Mouse (Mus musculus) intestine, embryonic 14.5 days (tissue): ENCODE data around the gene Dync1i2. TPM values are rescaled to one million over a fixed set of nuclear protein-coding genes. Genes with fewer than 3 reads are reported as not detected.
A peak's percentile ranks its signal among the peaks of the same experiment; 100 is the strongest.

Source experiments
- ATAC-seq: fragments of 200-750 bp; cut with Nextera tagmentation; replicated peaks from 2 replicates; pipeline ENCODE4 v1.8.0; 2017; ENCODE audit warnings: low read depth, moderate number of reproducible peaks, moderate TSS enrichment, moderate library complexity; ENCODE audit not compliant: low FRiP score, low TSS enrichment
- DNase-seq: peaks from one replicate; pipeline ENCODE4 v3.0.0-alpha.2; 2018; ENCODE audit warnings: low spot score
- H3K27ac ChIP-seq: fragments of 300-500 bp; sonication (generic); 2 replicates; pipeline ENCODE4 v1.5.1; 2014; ENCODE audit warnings: low read depth, mild to moderate bottlenecking, control low read depth
- H3K27me3 ChIP-seq: fragments of 300-500 bp; sonication (generic); replicated peaks from 2 replicates; pipeline ENCODE4 v1.6.1; 2014; ENCODE audit warnings: low read length, control low read depth; ENCODE audit not compliant: control insufficient read depth, insufficient read depth
- H3K36me3 ChIP-seq: fragments of 300-500 bp; sonication (generic); 2 replicates; pipeline ENCODE4 v1.6.1; 2014; ENCODE audit warnings: low read length, control low read depth; ENCODE audit not compliant: control insufficient read depth, insufficient read depth
- H3K4me1 ChIP-seq: fragments of 300-500 bp; sonication (generic); replicated peaks from 2 replicates; pipeline ENCODE4 v1.6.1; 2014; ENCODE audit warnings: low read length, control low read depth, mixed read lengths; ENCODE audit not compliant: control insufficient read depth, insufficient read depth
- H3K4me2 ChIP-seq: fragments of 300-500 bp; sonication (generic); 2 replicates; pipeline ENCODE4 v1.6.1; 2014; ENCODE audit warnings: low read length
- H3K4me3 ChIP-seq: fragments of 300-500 bp; sonication (generic); 2 replicates; pipeline ENCODE4 v1.5.1; 2014; ENCODE audit warnings: low read depth, low read length, control low read depth, mixed read lengths
- H3K9ac ChIP-seq: fragments of 300-500 bp; sonication (generic); 2 replicates; pipeline ENCODE4 v1.6.1; 2014; ENCODE audit warnings: mild to moderate bottlenecking, low read length
- H3K9me3 ChIP-seq: fragments of 300-500 bp; sonication (generic); 2 replicates; pipeline ENCODE4 v1.6.1; 2016; ENCODE audit warnings: low read length, control low read depth; ENCODE audit not compliant: control insufficient read depth
- WGBS: fragments of 180-500 bp; shearing (Covaris S2); extraction: QIAGEN DNeasy Blood & Tissue Kit; methylation state at CpG from one replicate; pipeline ENCODE4 v1.1.7; 2014; 5-methylcytosine and 5-hydroxymethylcytosine counted together
- polyA plus RNA-seq: library from polyadenylated mRNA; unstranded; fragments of >200 nt; fragmentation: Nextera tagmentation; extraction: Ambion mirVana; gene quantifications from 2 replicates; pipeline ENCODE4 v1.2.1, GENCODE M21; 2014

The Dync1i2 gene
- polyA plus RNA-seq, 1 experiment from 2014 or later, result 95.9 TPM

GRCm38 (mm10) chr2:71245416-71245815 lies 33.9 kb downstream of the Dync1i2 start:
- H3K4me1 ChIP-seq, result no peaks in the 10 kb centered on the region
- WGBS, result 95% methylated on average over 3 of the region's 3 CpGs
- no peak overlapping the region for H3K4me3 ChIP-seq
- H3K27ac ChIP-seq, result no peak overlapping the region
- H3K36me3 ChIP-seq, result peaks cover 65% of the 10 kb centered on the region
- no peak overlapping the region for H3K9ac ChIP-seq
- DNase-seq (no peak), ATAC-seq (no peak)
- H3K9me3 ChIP-seq, result no peaks in the 10 kb centered on the region
- H3K4me2 ChIP-seq, result no peak overlapping the region
- no peaks in the 10 kb centered on the region for H3K27me3 ChIP-seq

GRCm38 (mm10) chr2:71246096-71246495 lies 34.6 kb downstream of the Dync1i2 start:
- H3K36me3 ChIP-seq, result peaks cover 70% of the 10 kb centered on the region

GRCm38 (mm10) chr2:71248071-71248470 lies 36.6 kb downstream of the Dync1i2 start:
- DNase-seq (no peak), ATAC-seq (no peak)
- Histone ChIP-seq H3K4me2 (no peak overlapping the region), H3K4me3 (no peak overlapping the region), H3K27me3 (no peaks in the 10 kb centered on the region), H3K36me3 (peaks cover 77% of the 10 kb centered on the region), H3K4me1 (no peaks in the 10 kb centered on the region), H3K9me3 (no peaks in the 10 kb centered on the region), H3K9ac (no peak overlapping the region), H3K27ac (no peak overlapping the region)
- 84% methylated on average over 3 of the region's 3 CpGs for WGBS

More at GRCm38 (mm10) chr2:71246096-71246495, 34.6 kb downstream of the Dync1i2 start:
- 92% methylated on average over 5 of the region's 5 CpGs for WGBS
- H3K27me3 ChIP-seq, result no peaks in the 10 kb centered on the region
- no peak for ATAC-seq
- no peak overlapping the region for H3K27ac ChIP-seq
- DNase-seq, result no peak
- H3K4me1 ChIP-seq, result no peaks in the 10 kb centered on the region
- no peak overlapping the region for H3K9ac ChIP-seq
- H3K4me3 ChIP-seq, result no peak overlapping the region
- no peaks in the 10 kb centered on the region for H3K9me3 ChIP-seq
- no peak overlapping the region for H3K4me2 ChIP-seq

- WGBS, result 79% methylated on average over 5 of the region's 5 CpGs
- Histone ChIP-seq H3K36me3 (peaks cover 78% of the 10 kb centered on the region), H3K9ac (no peak overlapping the region), H3K4me3 (no peak overlapping the region), H3K27ac (no peak overlapping the region), H3K4me2 (no peak overlapping the region), H3K9me3 (no peaks in the 10 kb centered on the region), H3K27me3 (no peaks in the 10 kb centered on the region), H3K4me1 (no peaks in the 10 kb centered on the region)
- DNase-seq (peak; percentile 58), ATAC-seq (no peak)
Measured at GRCm38 (mm10) chr2:71250841-71251240, 39.3 kb downstream of the Dync1i2 start.

GRCm38 (mm10) chr2:71254836-71255235 lies 43.3 kb downstream of the Dync1i2 start:
- H3K27me3 ChIP-seq, result no peaks in the 10 kb centered on the region
- ATAC-seq (no peak), DNase-seq (no peak)
- H3K9me3 ChIP-seq, result no peaks in the 10 kb centered on the region
- H3K4me2 ChIP-seq, result no peak overlapping the region
- H3K27ac ChIP-seq, result no peak overlapping the region
- no peak overlapping the region for H3K4me3 ChIP-seq
- H3K36me3 ChIP-seq, result peaks cover 88% of the 10 kb centered on the region
- no peaks in the 10 kb centered on the region for H3K4me1 ChIP-seq
- WGBS, result 77% methylated on average over 4 of the region's 4 CpGs
- H3K9ac ChIP-seq, result no peak overlapping the region

GRCm38 (mm10) chr2:71256581-71256980 lies 45.1 kb downstream of the Dync1i2 start:
- Histone ChIP-seq H3K4me3 (no peak overlapping the region), H3K27ac (no peak overlapping the region), H3K9ac (no peak overlapping the region), H3K9me3 (no peaks in the 10 kb centered on the region), H3K27me3 (no peaks in the 10 kb centered on the region), H3K36me3 (peaks cover 85% of the 10 kb centered on the region), H3K4me2 (no peak overlapping the region), H3K4me1 (no peaks in the 10 kb centered on the region)
- ATAC-seq (no peak), DNase-seq (no peak)
- 88% methylated on average over 7 of the region's 7 CpGs for WGBS

- Histone ChIP-seq H3K36me3 (peaks cover 69% of the 10 kb centered on the region), H3K4me3 (no peak overlapping the region), H3K27ac (no peak overlapping the region), H3K9me3 (no peaks in the 10 kb centered on the region), H3K9ac (no peak overlapping the region), H3K4me1 (no peaks in the 10 kb centered on the region), H3K4me2 (no peak overlapping the region), H3K27me3 (no peaks in the 10 kb centered on the region)
- WGBS, result 95% methylated on average over 20 of the region's 20 CpGs
- ATAC-seq (no peak), DNase-seq (no peak)
Measured at GRCm38 (mm10) chr2:71264585-71264984, 53.1 kb downstream of the Dync1i2 start.

GRCm38 (mm10) chr2:71268691-71269090 lies 57.2 kb downstream of the Dync1i2 start:
- H3K4me2 ChIP-seq, result no peak overlapping the region
- H3K9me3 ChIP-seq, result no peaks in the 10 kb centered on the region
- ATAC-seq, result no peak
- H3K27me3 ChIP-seq, result no peaks in the 10 kb centered on the region
- H3K27ac ChIP-seq, result no peak overlapping the region
- 93% methylated on average over 8 of the region's 8 CpGs for WGBS
- no peak overlapping the region for H3K4me3 ChIP-seq
- no peak for DNase-seq
- H3K4me1 ChIP-seq, result no peaks in the 10 kb centered on the region
- H3K36me3 ChIP-seq, result peaks cover 32% of the 10 kb centered on the region
- H3K9ac ChIP-seq, result no peak overlapping the region

GRCm38 (mm10) chr2:71269332-71269731 lies 57.8 kb downstream of the Dync1i2 start:
- DNase-seq (no peak), ATAC-seq (no peak)
- peaks cover 26% of the 10 kb centered on the region for H3K36me3 ChIP-seq
- H3K4me2 ChIP-seq, result no peak overlapping the region
- no peak overlapping the region for H3K4me3 ChIP-seq
- H3K27me3 ChIP-seq, result no peaks in the 10 kb centered on the region
- H3K9ac ChIP-seq, result no peak overlapping the region
- H3K4me1 ChIP-seq, result no peaks in the 10 kb centered on the region
- H3K27ac ChIP-seq, result no peak overlapping the region
- no peaks in the 10 kb centered on the region for H3K9me3 ChIP-seq
- 58% methylated on average over 1 of the region's 1 CpGs for WGBS
